Mouse (Mus musculus) embryonic facial prominence, embryonic 14.5 days (tissue): ENCODE measurements around the gene Pip5k1b. TPM values are rescaled to one million over a fixed set of nuclear protein-coding genes. Genes with fewer than 3 reads are reported as not detected.

Experiments used
- ATAC-seq: fragments of 200-750 bp; cut with Nextera tagmentation; 2 replicates; pipeline ENCODE4 v1.8.0; 2017; ENCODE audit warnings: low read depth, moderate number of reproducible peaks, moderate TSS enrichment
- DNase-seq: peaks from one replicate; pipeline ENCODE4 v3.0.0-alpha.2; 2015; ENCODE audit warnings: low spot score
- H3K27ac ChIP-seq: fragments of 300-500 bp; sonication (generic); replicated peaks from 2 replicates; pipeline ENCODE4 v1.5.1; 2014; ENCODE audit warnings: low read depth, mild to moderate bottlenecking, low read length, moderate library complexity
- H3K27me3 ChIP-seq: fragments of 300-500 bp; sonication (generic); replicated peaks from 2 replicates; pipeline ENCODE4 v1.6.1; 2014; ENCODE audit warnings: low read length; ENCODE audit not compliant: control insufficient read depth, insufficient read depth
- H3K36me3 ChIP-seq: fragments of 300-500 bp; sonication (generic); 2 replicates; pipeline ENCODE4 v1.6.1; 2014; ENCODE audit warnings: low read length, mixed read lengths; ENCODE audit not compliant: control insufficient read depth, insufficient read depth
- H3K4me1 ChIP-seq: fragments of 300-500 bp; sonication (generic); 2 replicates; pipeline ENCODE4 v1.6.1; 2014; ENCODE audit warnings: antibody characterized with exemption, low read length; ENCODE audit not compliant: control insufficient read depth, insufficient read depth
- H3K4me2 ChIP-seq: fragments of 300-500 bp; sonication (generic); 2 replicates; pipeline ENCODE4 v1.6.1; 2014; ENCODE audit warnings: low read depth, mild to moderate bottlenecking, low read length, moderate library complexity, mixed read lengths
- H3K4me3 ChIP-seq: fragments of 300-500 bp; sonication (generic); 2 replicates; pipeline ENCODE4 v1.5.1; 2014; ENCODE audit warnings: low read depth, mild to moderate bottlenecking, low read length
- H3K9ac ChIP-seq: fragments of 300-500 bp; sonication (generic); 2 replicates; pipeline ENCODE4 v1.6.1; 2014; ENCODE audit warnings: low read depth, mild to moderate bottlenecking, low read length, moderate library complexity, mixed read lengths
- H3K9me3 ChIP-seq: fragments of 300-500 bp; sonication (generic); 2 replicates; pipeline ENCODE4 v1.6.1; 2016; ENCODE audit warnings: low read length; ENCODE audit not compliant: control insufficient read depth
- WGBS: fragments of 180-500 bp; shearing (Covaris S2); extraction: QIAGEN DNeasy Blood & Tissue Kit; methylation state at CpG from one replicate; pipeline ENCODE4 v1.1.7; 2014; 5-methylcytosine and 5-hydroxymethylcytosine counted together
- polyA plus RNA-seq: library from polyadenylated mRNA; unstranded; fragments of >200 nt; fragmentation: Nextera tagmentation; extraction: Ambion mirVana; gene quantifications from 2 replicates; pipeline ENCODE4 v1.2.1, GENCODE M21; 2014

Pip5k1b gene
- polyA plus RNA-seq, 1 experiment from 2014 or later = 1.6 TPM

DNA sequence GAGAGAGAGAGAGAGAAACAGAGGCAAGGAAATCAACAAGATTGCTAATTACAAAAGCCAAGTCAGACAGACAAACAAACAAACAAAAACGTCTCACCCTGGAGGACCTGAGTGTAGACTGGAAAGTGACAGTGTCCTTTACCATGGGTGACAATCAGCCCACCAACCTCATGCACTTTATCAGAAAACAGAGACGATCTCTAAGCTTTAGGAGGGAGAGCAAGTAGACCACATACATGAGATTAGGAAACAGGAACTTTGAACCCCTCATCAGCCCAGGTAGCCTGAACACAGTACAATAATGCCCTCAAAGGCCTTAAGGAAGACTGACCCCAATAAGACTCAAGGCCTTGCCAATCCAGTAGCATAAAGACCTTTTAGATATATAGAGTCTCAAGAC is 227.8 kb downstream of the Pip5k1b start:
- DNase-seq (no peak), ATAC-seq (no peak)
- no peaks in the 10 kb centered on the region for H3K27me3 ChIP-seq
- no peaks in the 10 kb centered on the region for H3K9me3 ChIP-seq
- no peaks in the 10 kb centered on the region for H3K4me1 ChIP-seq
- H3K9ac ChIP-seq = no peak overlapping the region
- H3K36me3 ChIP-seq = no peaks in the 10 kb centered on the region
- no peak overlapping the region for H3K27ac ChIP-seq
- H3K4me3 ChIP-seq = no peak overlapping the region
- H3K4me2 ChIP-seq = no peak overlapping the region
- 66% methylated on average over 2 of the region's 2 CpGs for WGBS

DNA sequence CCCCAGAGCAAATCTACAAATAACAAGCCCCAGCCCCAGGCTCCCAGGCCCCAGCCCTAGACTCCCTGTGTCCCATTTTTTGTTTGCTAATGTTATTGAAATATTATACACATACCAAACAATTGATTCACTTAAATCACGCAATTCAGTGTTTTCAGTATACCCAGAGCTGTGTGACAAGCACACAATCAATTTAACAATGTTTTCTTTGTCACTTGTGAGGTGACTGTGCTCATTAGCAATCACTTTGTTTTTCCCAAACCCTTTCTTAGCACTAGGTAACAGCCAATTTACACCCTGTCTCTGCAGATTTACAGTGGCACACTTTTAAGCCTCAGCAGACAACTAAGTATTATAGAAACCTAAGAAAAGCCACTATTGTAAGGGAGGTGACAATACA is 228.7 kb downstream of the Pip5k1b start:
- Histone ChIP-seq H3K4me3 (no peak overlapping the region), H3K9me3 (no peaks in the 10 kb centered on the region), H3K4me2 (no peak overlapping the region), H3K36me3 (no peaks in the 10 kb centered on the region), H3K4me1 (no peaks in the 10 kb centered on the region), H3K27me3 (no peaks in the 10 kb centered on the region), H3K27ac (no peak overlapping the region), H3K9ac (no peak overlapping the region)
- DNase-seq = no peak
- 42% methylated on average over 1 of the region's 1 CpGs for WGBS
- ATAC-seq = no peak

DNA sequence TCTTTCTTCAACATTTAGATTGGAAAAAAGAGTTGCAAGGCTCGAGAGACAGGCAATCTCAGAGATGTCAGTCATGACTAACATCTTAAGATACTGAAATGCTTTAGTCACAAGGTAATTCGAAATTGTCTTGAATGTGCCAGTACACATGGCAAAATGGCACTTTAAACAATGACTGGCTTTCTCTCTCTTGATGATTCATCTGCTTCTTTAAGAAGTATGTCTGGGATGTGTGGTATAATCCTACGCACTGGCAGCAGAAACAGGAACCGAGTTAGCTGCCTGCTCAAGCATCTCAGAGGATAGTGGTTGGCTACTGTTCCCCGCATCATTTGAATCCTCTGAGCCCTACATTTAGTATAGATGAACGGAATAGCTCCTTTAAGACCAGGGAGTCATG is 230.0 kb downstream of the Pip5k1b start:
- Histone ChIP-seq H3K27ac (no peak overlapping the region), H3K9me3 (no peaks in the 10 kb centered on the region), H3K9ac (no peak overlapping the region), H3K4me1 (no peaks in the 10 kb centered on the region), H3K27me3 (no peaks in the 10 kb centered on the region), H3K4me3 (no peak overlapping the region), H3K4me2 (no peak overlapping the region), H3K36me3 (no peaks in the 10 kb centered on the region)
- 75% methylated on average over 6 of the region's 6 CpGs for WGBS
- DNase-seq (no peak), ATAC-seq (no peak)

DNA sequence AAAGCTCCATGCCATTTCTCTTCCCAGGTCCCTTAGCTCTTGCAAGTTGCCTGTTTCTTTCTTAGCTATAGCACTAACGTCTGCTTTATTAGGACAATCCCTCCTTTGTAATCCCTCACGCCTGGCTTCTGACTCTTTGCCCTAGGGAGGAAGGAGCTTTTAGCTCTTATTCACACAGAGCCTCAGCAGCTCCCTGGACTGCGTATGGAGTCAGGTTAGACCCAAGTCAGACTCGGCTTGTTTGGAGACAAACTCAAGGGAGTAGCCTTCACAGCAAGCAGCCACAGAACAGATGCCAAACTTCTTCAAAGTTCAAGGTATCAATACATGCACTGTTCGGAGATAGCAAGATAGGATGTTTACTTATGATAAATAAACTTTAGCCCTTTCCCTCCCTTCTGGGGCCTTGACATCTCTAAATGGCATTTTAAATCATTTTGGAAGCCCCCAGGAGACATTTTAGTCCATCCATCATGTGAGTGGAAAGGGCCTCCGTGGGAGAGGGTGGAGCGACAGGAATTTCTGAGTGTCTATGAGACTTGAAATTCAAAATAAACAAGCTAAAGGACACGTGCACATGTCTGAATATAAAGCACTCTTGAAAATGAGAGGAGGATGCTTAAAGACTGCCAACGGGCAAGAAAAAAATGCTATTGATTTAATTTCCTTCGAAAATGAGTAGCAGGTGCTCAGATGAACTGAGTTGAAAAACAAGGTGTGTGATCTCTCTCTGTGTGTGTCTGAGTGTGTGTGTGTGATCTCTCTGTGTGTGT is 231.6 kb downstream of the Pip5k1b start:
- no peaks in the 10 kb centered on the region for H3K4me1 ChIP-seq
- no peaks in the 10 kb centered on the region for H3K9me3 ChIP-seq
- H3K27me3 ChIP-seq = no peaks in the 10 kb centered on the region
- no peak overlapping the region for H3K4me3 ChIP-seq
- no peak overlapping the region for H3K4me2 ChIP-seq
- H3K36me3 ChIP-seq = no peaks in the 10 kb centered on the region
- peak; percentile 50 for DNase-seq
- no peak overlapping the region for H3K27ac ChIP-seq
- ATAC-seq = no peak
- no peak overlapping the region for H3K9ac ChIP-seq
- 13% methylated on average over 10 of the region's 10 CpGs for WGBS

DNA sequence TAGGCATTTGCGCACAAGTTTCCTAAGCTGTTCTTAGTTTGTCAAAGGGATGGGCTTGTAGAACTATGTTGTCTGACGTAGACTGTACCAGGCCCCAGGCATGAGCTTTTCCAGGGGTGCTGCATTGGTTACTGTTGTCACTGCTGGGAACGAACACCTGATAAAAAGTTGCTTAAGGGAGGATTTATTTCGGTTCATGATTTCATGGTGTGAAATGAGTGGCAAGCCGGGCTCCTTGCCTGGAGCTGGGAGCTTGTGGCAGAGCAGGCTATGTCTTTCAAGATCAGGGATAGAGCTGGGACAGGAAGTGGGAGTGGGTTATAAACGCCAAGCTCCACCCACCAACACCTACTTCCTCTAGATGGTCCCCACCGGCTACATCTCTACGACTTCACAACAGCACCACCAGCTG is 233.8 kb downstream of the Pip5k1b start:
- no peak for DNase-seq
- Histone ChIP-seq H3K9me3 (no peaks in the 10 kb centered on the region), H3K4me3 (no peak overlapping the region), H3K27me3 (no peaks in the 10 kb centered on the region), H3K36me3 (no peaks in the 10 kb centered on the region), H3K4me2 (no peak overlapping the region), H3K9ac (no peak overlapping the region), H3K27ac (no peak overlapping the region), H3K4me1 (no peaks in the 10 kb centered on the region)
- 77% methylated on average over 8 of the region's 8 CpGs for WGBS
- ATAC-seq = no peak

DNA sequence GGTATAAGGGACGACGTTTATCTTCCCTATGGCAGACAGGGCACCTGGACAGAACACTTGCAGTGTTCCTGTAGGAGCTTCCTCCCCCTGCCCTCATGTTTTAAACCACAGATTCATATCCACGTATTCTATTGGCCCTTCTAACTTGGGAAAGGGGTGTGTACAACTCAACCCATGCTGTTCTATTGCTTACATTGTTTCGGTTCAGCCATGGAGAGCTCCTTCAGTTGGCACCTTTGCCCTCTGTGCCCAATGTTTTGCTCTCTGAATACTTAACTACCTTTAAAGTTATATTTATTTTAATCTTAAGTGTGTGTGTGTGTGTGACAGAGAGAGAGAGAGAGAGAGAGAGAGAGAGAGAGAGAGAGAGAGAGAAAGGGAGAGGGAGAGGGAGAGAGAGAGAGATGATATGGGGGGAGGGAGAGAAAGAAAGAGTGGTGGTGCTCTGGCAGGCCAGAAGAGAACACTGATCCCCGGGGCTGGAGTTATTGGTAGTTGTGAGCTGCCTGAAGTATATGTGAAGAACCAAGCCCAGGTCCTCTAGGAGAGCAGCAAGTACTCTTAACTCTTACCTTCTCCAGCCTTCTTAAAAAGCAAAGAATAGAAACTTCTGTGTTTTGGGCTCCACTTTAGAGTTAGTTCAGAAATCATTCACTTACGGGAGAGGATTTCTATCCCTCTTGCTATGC is 234.3 kb downstream of the Pip5k1b start:
- H3K4me1 ChIP-seq = no peaks in the 10 kb centered on the region
- H3K36me3 ChIP-seq = no peaks in the 10 kb centered on the region
- H3K4me2 ChIP-seq = no peak overlapping the region
- H3K27me3 ChIP-seq = no peaks in the 10 kb centered on the region
- H3K9me3 ChIP-seq = no peaks in the 10 kb centered on the region
- ATAC-seq = no peak
- H3K9ac ChIP-seq = no peak overlapping the region
- DNase-seq = no peak
- whole genome bisulfite sequencing = 78% methylated on average over 6 of the region's 6 CpGs
- H3K27ac ChIP-seq = no peak overlapping the region
- no peak overlapping the region for H3K4me3 ChIP-seq

DNA sequence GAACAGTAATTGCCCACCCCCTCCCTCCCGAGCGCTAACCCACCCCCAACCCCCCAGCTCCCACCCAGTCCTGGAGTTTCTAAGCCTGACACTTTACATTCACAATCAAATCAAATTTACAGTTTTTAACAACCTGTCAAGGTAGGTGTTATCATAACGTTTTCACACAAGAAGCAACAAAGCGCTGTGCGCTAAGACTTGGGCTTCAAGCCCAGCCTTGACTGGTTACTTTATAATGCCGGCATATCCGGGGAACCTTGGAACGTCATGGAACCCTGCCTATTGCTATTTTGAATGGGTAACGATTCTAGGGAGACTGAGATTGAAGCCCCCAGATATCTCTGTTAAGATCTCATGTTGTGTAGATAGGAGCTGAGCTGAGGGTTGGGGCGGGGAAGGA is 237.5 kb downstream of the Pip5k1b start:
- Histone ChIP-seq H3K27me3 (no peaks in the 10 kb centered on the region), H3K4me3 (no peak overlapping the region), H3K9ac (no peak overlapping the region), H3K36me3 (no peaks in the 10 kb centered on the region), H3K4me2 (no peak overlapping the region), H3K27ac (no peak overlapping the region), H3K4me1 (no peaks in the 10 kb centered on the region), H3K9me3 (no peaks in the 10 kb centered on the region)
- ATAC-seq = no peak
- peak; percentile 24 for DNase-seq
- WGBS = 73% methylated on average over 10 of the region's 10 CpGs

DNA sequence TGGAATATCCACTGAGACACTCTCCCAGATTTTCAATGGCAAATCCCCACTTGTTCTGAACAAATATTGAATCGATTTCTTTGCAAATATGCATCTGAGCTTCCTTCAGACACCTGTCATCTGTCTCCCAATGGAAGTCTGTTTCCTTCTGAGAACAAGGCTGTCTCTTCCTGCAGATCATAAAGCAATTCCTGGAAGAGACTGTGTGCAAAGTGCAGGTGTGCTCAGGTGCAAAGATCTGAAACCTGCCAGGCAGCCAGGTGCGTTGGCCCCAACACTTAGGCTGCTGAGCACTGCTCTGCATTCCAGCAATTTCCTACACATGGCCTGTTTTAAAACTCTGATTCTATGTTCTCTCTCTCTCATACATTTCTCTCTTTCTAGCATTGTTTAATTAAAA is 237.9 kb downstream of the Pip5k1b start:
- Histone ChIP-seq H3K27ac (no peak overlapping the region), H3K9me3 (no peaks in the 10 kb centered on the region), H3K4me3 (no peak overlapping the region), H3K27me3 (no peaks in the 10 kb centered on the region), H3K36me3 (no peaks in the 10 kb centered on the region), H3K9ac (no peak overlapping the region), H3K4me1 (no peaks in the 10 kb centered on the region), H3K4me2 (no peak overlapping the region)
- no peak for ATAC-seq
- DNase-seq = peak; percentile 16
- WGBS = 76% methylated on average over 2 of the region's 2 CpGs
